Comparison of ENCODE assay signal across 8 mouse cellular contexts in genomic region chr12:16805511-16805910, GRCm38 (mm10). TPM values are rescaled to one million over a fixed set of nuclear protein-coding genes. Genes with fewer than 3 reads are reported as not detected.
DNase-seq lines count a peak whose midpoint lies in the region; ATAC-seq and TF ChIP-seq lines count a peak whose summit lies in the region.

No protein-coding gene starts in this region.

- in situ Hi-C loops in ES-E14 (cut with MboI; ENCODE audit: low sequenced_read_pairs in 2 of 2, unreplicated experiment in 2 of 2) = loop anchor here in 1 of 2 experiments (10.0 kb wide), 1 partner anchor 91 kb away; no protein-coding TSS in a partner anchor

- H3K4me2 ChIP-seq in neural tube, embryonic 15.5 days = no peak overlapping the region

- H3K36me3 ChIP-seq in ES-E14 (ENCODE audit: control insufficient read depth, insufficient read depth, low read length, poor library complexity, severe bottlenecking) = no peaks in the 10 kb centered on the region
- no peaks in the 10 kb centered on the region for H3K36me3 ChIP-seq in forebrain, embryonic 10.5 days (replicated peaks)
- H3K36me3 ChIP-seq in neural tube, embryonic 15.5 days = no peaks in the 10 kb centered on the region

- no peak overlapping the region for H3K27ac ChIP-seq in ES-E14 (ENCODE audit: insufficient read depth, low read depth, low read length, poor library complexity, severe bottlenecking)
- no peak overlapping the region for H3K27ac ChIP-seq in forebrain, embryonic 10.5 days
- no peak overlapping the region for H3K27ac ChIP-seq in neural tube, embryonic 15.5 days (replicated peaks)

- peaks cover 68% of the 10 kb centered on the region for H3K27me3 ChIP-seq in forebrain, embryonic 10.5 days (ENCODE audit: poor library complexity, severe bottlenecking)
- peaks cover 26% of the 10 kb centered on the region; the same call in 1 of the 2 replicates for H3K27me3 ChIP-seq in neural tube, embryonic 15.5 days (replicated peaks)

- no peaks in the 10 kb centered on the region for H3K9me3 ChIP-seq in ES-E14 (ENCODE audit: control insufficient read depth, insufficient read depth, low read depth, low read length)
- peaks cover 6% of the 10 kb centered on the region for H3K9me3 ChIP-seq in forebrain, embryonic 10.5 days
- H3K9me3 ChIP-seq in neural tube, embryonic 15.5 days (replicated peaks) = no peaks in the 10 kb centered on the region

- no peak overlapping the region for H3K4me3 ChIP-seq in ES-E14 (ENCODE audit: insufficient read depth in 1 of 2, low read depth in 1 of 2, low read length in 2 of 2, poor library complexity in 1 of 2, severe bottlenecking in 1 of 2)
- H3K4me3 ChIP-seq in forebrain, embryonic 10.5 days = no peak overlapping the region
- no peak overlapping the region for H3K4me3 ChIP-seq in neural tube, embryonic 15.5 days (replicated peaks)

- ATAC-seq in neural tube, embryonic 15.5 days (ENCODE audit: low FRiP score) = peak; percentile 82

- H3K9ac ChIP-seq in ES-E14 (ENCODE audit: insufficient read depth, low read depth, low read length, poor library complexity, severe bottlenecking) = no peak overlapping the region
- H3K9ac ChIP-seq in neural tube, embryonic 15.5 days (replicated peaks) = no peak overlapping the region

- DNase-seq in ES-E14 (ENCODE audit: low read depth, low spot score) = no peak
- peak; percentile 54 for DNase-seq in brain, embryonic 18.5 days (ENCODE audit: low read depth, low spot score)
- DNase-seq in forebrain, embryonic 10.5 days (ENCODE audit: extremely low spot score, low spot score) = peak; percentile 73
- peak; percentile 75 to 89 for DNase-seq in heart, postnatal 14 days
- DNase-seq in large intestine, adult 2 months (ENCODE audit: low read depth, low spot score) = peak; percentile 66
- DNase-seq in lung, adult 18-20 months = peak; percentile 62 to 78
- DNase-seq in thymus, adult 18-20 months = peak; percentile 19 to 47

- intact Hi-C loops in heart, postnatal 14 days (cut with DNase I) = loop anchor here (1.0 to 5.0 kb wide), 3 partner anchors 87 to 452 kb away; no protein-coding TSS in a partner anchor

- WGBS in forebrain, embryonic 10.5 days = 4% methylated on average over 5 of the region's 5 CpGs
- WGBS in large intestine, adult 2 months = 4% methylated on average over 5 of the region's 5 CpGs
- WGBS in neural tube, embryonic 15.5 days = 5% methylated on average over 5 of the region's 5 CpGs

- H3K4me1 ChIP-seq in ES-E14 (ENCODE audit: control insufficient read depth in 2 of 2, insufficient read depth in 2 of 2, low read length in 2 of 2, poor library complexity in 1 of 2) = no peaks in the 10 kb centered on the region
- H3K4me1 ChIP-seq in forebrain, embryonic 10.5 days = peaks cover 51% of the 10 kb centered on the region
- 0 out of 2 replicates have a peak, but pooled peaks cover 3% of the 10 kb centered on the region for H3K4me1 ChIP-seq in neural tube, embryonic 15.5 days

TF ChIP-seq in ES-E14, 5 proteins besides CTCF, POLR2A, EP300 and RAD21:
- TF ChIP-seq MAFK (IDR thresholded peaks at IDR 0.05; ENCODE audit: insufficient read depth, low read depth, low read length) = no peak
- TF ChIP-seq ZC3H11A (IDR thresholded peaks at IDR 0.05; ENCODE audit: borderline replicate concordance, low read depth, low read length) = 0 out of 2 replicates have a peak, but pooled peaks have one; percentile 34

RNA-seq across cellular contexts. Expression of gene Greb1, which starts 4.8 kb away (rescaled TPM):
- total RNA-seq in ES-E14 (2012; rRNA removed) = 3.2 TPM in 2 replicates
- polyA plus RNA-seq in forebrain, embryonic 10.5 days (2016; fragmentation: Nextera tagmentation; extraction: Ambion mirVana) = 12.9 and 14.6 TPM in 2 replicates
- total RNA-seq in heart, postnatal 14 days (2021) = under 1 TPM; 0.19 to 0.90 TPM
- 1.6 and 3.5 TPM in 2 replicates for polyA plus RNA-seq in large intestine, adult 2 months (2012; rRNA removed)
- 0.67 and 1.9 TPM in 2 replicates for polyA plus RNA-seq in neural tube, embryonic 15.5 days (2015; fragmentation: Nextera tagmentation; extraction: Ambion mirVana)

RNA-seq across cellular contexts. Expression of gene E2f6, which starts 5.3 kb away (rescaled TPM):
- 10.5 and 12.0 TPM in 2 replicates for total RNA-seq in ES-E14 (2012; rRNA removed)
- 63.0 and 67.6 TPM in 2 replicates for polyA plus RNA-seq in forebrain, embryonic 10.5 days (2016; fragmentation: Nextera tagmentation; extraction: Ambion mirVana)
- total RNA-seq in heart, postnatal 14 days (2021) = 10 to 100 TPM; 57.2 to 60.7 TPM
- polyA plus RNA-seq in large intestine, adult 2 months (2012; rRNA removed) = 9.5 and 12.5 TPM in 2 replicates
- polyA plus RNA-seq in neural tube, embryonic 15.5 days (2015; fragmentation: Nextera tagmentation; extraction: Ambion mirVana) = 26.3 and 31.2 TPM in 2 replicates
